Mouse (Mus musculus) brain, adult 2 months (tissue): ENCODE data around the gene Rabgap1l.

Experiments
- DNase-seq: peaks from one replicate; pipeline ENCODE4 v3.0.0; 2011; ENCODE audit warnings: low read depth, low spot score

The Rabgap1l gene

GRCm38 (mm10) chr1:160787926-160788325 lies 5.1 kb downstream of the Rabgap1l start:
- no peak for DNase-seq

DNA sequence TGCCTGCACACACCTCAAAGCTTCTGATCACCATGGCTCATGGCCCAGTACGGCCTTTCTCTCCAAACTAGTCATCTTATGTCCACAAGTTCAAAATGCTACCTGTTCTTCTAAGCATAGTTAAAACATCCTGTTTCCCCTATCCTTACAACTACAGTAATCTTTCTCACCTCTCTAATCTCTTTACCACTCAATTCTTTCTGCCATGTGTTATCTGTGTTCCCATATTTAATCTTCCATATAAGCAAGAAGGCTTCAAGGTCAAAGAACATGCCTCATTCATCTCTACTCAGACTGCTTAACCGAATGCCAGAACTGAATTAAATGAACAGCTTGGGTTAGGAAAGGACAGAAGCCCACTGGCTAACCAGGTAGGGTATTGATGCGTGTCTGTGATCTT lies 5.8 kb downstream of the Rabgap1l start:
- no peak for DNase-seq

DNA sequence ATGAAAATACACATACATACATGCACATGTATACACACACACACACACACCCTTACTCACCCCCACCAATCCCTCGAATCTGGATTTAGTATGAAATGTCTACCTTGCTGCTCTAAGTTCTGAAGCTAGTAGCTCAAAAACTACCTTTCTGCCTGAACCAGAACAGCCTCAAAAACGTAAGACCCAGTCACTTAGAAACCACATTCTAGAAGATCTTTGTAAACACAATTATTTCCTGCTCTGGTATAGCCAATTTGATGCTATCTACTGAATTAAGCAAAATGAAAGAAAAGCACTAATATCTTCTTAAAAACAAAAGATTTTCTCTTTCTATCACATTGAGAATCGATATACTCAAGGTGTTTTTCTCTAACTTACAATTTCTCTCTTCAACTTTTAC lies 6.4 kb downstream of the Rabgap1l start:
- no peak for DNase-seq

- no peak for DNase-seq
Measured at GRCm38 (mm10) chr1:160785681-160786225, 7.3 kb downstream of the Rabgap1l start.

- no peak for DNase-seq
Measured at GRCm38 (mm10) chr1:160784122-160784521, 8.9 kb downstream of the Rabgap1l start.

DNA sequence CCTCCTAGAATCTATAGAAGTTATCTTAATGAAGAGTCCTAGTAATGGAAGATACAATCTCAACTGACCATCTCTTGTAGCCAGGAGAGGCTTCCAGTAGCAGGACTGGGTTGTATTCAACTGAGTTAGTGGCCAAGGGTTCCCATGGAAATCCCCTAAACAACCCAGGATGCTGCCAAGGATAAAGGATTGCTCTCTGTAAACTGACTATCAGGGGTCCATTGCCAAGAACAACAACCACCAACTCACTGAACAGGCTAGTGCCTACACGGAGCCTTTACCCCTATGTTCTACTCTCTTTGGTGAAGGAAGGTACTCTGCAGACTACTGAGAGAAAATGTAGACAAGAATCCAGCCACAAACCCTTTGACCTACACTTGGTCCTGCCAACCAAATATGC lies 18.8 kb downstream of the Rabgap1l start:
- DNase-seq, result no peak

GRCm38 (mm10) chr1:160765565-160765964 lies 27.4 kb downstream of the Rabgap1l start:
- no peak for DNase-seq

- peak; percentile 54 for DNase-seq
Measured at GRCm38 (mm10) chr1:160758243-160758642, 34.8 kb downstream of the Rabgap1l start.

DNA sequence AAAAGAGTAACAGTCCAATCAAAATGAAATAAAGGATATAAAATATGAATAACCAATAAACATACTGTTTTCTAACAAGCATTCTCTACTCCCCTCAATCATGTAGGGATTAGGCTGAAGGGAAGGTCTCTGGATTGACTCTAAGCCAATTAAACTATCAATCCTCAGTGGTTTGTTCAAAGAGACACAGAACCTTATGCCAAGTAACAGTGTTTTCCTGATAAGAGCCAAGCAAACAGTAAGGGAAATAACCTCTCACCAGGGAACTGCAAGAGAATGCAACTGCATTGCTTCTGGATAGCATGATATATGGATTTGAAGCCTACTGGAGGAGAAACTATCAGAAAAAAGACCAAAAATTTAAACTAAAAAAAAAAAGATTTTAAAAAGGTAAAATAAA lies 37.7 kb downstream of the Rabgap1l start:
- DNase-seq, result no peak

DNA sequence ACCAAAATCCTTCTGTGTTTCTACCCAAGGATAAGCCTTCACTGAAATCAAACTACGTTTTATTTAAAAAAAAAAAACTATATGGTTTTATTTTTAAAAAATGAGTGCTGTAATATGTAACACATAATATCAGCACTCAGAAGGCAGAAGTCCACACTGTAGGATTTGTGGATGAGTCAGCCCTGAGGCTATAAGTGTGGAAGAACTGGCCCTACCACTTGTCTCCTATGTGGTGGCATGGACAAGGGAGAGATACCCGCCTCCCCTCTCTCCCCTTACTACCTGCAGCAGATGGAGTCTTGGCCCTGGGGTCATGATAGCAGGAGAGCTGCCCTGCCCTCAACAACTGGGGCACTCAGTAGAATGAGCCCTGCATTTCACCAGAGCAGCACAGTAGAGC lies 42.4 kb downstream of the Rabgap1l start:
- peak; percentile 11 for DNase-seq

- peak; percentile 20 for DNase-seq
Measured at GRCm38 (mm10) chr1:160746786-160747185, 46.2 kb downstream of the Rabgap1l start.

DNA sequence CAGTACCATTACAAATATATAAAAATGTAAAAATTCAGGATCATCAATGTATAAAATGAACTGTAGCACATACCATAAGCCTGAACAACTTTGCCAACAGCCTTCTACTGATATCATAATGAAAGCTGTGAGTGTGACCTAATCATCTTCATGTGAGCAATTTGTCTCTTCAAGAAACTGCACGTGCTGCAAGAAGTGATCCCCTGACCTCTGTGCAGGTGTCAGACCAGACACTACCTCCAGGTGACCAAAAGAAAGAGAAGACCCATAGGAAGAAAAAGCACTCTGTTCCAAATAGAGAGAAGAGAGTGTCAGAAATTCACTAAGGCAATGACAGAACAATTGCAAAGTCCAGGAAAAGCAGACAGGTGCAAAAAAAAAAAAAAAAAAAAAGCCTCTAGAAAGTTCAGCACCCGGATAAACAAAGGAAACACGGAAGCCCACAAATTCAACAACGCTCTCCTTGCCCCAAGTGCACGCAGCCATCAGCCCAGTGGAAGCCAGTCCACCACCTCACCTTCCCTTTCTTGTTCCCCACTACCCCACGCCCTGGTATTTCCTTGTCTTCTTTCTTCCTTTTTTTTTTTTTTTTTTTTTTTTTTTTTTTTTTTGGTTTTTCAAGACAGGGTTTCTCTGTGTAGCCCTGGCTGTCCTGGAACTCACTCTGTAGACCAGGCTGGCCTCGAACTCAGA lies 47.6 kb downstream of the Rabgap1l start:
- no peak for DNase-seq

GRCm38 (mm10) chr1:160744009-160744408 lies 49.0 kb downstream of the Rabgap1l start:
- DNase-seq, result peak; percentile 66

DNA sequence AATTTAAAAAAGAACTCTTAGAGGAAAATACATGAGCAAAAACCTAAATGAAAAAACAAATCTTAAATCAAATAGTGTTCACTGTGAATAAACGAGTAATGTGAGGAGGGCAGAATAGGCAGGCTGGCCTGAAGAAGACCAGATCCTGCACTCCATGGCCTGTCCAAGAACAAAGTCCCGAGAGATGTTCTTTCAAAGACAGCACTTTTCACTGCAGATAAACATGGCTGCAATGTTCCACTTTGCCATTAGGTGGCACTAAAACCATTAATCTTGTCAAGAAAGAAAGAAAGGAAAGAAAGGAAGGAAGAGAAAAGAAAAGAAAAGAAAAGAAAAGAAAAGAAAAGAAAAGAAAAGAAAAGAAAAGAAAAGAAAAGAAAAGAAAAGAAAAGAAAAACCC lies 49.8 kb downstream of the Rabgap1l start:
- DNase-seq, result peak; percentile 88

DNA sequence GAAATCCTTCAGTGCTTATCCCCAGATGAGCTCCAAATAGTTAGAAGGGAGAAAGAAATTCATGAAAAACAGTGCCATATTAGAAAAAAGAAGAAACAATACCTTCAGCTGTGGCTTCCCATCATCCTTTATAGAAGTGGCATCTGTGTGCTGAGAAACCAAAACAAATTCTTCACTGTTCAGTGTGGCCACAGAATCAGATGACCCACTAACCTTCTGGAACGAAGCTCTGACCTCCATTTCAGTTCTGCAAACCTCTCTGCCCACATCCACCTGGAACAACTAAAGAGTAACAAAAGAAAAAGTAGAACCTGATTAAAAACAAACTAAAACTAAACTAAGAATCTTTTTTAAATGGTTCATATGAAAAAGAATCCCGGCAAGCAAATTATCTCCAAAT lies 52.4 kb downstream of the Rabgap1l start:
- DNase-seq, result no peak

DNA sequence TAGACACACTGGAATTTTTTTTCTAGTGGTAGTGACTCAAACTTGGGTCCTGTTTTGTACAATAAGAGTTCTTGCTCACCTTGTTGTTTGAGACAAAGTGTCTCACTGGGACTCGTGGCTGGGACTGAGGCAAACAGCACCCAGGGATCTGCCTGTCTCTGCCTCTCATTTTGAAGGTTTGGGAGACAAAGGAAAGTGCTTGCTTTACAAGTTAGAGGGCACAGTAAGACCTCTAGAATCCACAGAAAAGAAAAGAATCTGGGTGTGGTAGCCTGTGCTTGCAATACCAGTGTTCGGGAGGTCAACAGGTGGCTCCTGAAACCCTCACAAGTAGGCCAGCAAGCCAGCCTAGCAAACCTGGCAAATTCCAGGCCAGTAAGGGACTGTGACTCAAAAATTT lies 58.3 kb downstream of the Rabgap1l start:
- DNase-seq, result no peak

GRCm38 (mm10) chr1:160729944-160730343 lies 63.1 kb downstream of the Rabgap1l start:
- peak; percentile 13 for DNase-seq

DNA sequence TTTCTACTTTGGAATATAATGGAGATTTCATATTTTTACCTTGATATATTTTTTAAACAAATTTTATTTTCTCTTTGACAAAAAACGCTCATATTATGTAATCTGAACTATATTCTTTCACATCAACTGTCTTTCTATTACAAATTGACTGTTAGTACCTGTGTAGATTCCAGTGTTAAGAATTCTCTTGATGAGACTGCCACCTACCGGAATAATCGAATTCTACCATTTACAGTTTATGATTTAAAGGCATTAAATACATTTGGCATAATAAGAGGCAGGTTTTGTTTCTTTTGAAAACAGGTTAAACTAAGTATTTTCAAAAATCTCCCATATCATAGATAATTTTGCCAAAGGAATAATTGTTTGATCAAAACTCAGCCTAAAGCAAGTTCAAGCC lies 75.3 kb downstream of the Rabgap1l start:
- DNase-seq, result peak; percentile 74

GRCm38 (mm10) chr1:160714685-160715084 lies 78.3 kb downstream of the Rabgap1l start:
- DNase-seq, result peak; percentile 69

GRCm38 (mm10) chr1:160713887-160714286 lies 79.1 kb downstream of the Rabgap1l start:
- no peak for DNase-seq

DNA sequence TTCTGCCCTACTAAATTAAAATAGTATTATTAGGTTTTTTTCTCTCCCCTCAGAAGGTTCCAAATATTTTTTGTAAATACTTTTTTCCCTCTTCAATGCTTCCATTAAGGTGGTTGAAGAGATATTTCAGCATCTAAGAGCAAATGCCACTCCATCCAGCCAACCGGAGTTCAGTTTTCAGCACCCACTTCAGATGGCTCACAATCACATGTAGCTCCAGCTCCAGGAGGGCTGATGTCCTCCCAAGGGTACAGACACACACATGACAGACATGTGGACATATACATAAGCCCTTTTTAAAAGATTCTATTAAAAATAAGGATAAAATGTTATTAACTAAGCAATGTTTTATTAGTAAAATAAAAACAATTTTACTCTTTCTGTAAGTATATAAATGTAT lies 79.6 kb downstream of the Rabgap1l start:
- no peak for DNase-seq

DNA sequence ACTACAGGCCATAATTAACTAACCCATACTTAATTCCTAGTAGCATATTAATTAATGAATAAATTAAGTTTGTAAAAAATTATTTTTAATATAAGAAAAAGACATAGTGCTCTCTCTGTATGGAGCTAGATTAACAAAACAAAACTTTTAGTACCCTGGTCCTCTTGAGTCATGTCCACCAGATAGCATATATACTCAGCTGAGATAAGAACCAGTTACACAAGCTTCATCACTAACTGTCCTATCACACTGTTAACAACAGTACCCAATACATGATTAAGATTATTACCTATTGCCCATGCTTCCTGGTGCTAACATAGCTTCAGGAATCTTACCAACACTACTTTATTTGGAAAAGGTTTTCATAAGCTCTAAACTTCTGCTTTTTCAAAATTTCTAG lies 82.5 kb downstream of the Rabgap1l start:
- no peak for DNase-seq

GRCm38 (mm10) chr1:160704596-160704995 lies 88.4 kb downstream of the Rabgap1l start:
- no peak for DNase-seq

DNA sequence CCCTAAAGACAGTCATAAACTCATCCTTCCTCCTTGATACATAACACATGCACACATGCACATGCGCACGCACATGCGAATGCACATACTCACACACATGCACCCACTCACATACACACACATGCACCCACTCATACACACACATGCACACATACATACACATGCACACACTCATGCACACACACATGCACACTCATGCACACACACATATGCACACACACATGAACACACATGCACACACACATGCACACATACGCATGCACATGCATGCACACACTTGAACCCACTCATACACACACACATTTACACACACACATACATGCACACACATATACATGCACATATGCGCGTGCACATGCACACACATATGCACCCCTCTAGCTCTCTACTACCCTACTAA lies 89.2 kb downstream of the Rabgap1l start:
- DNase-seq, result no peak
